Mouse (Mus musculus): ENCODE measurements at regions not wholly inside any gene's neighbourhood (a gene's known extent, or its start where the extent isn't known, plus 50 kb on each side); places are given as distances from the start of the nearest gene placed in this dataset.
"Not testable (repeated sequence)": the region's sequence is repeated elsewhere in the genome, so short reads cannot be mapped to it uniquely, and the experiment has no call there.

DNA sequence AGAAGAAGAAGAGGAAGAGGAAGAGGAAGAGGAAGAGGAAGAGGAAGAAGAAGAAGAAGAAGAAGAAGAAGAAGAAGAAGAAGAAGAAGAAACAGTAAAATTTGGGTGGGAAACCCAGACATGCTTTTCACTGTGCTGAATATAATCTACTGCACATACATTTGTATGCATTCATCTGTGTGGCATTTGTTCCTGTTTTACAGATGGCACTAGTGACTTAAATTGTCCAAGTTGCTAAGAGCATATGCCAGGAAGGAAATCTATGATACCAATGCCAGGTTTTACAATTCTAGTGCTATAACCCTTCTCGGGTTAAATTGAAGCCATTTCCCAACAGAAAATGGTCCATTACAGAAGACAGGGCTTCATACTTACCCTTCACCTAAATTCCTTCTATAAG lies 291.7 kb upstream of the Klf6 start:
- Histone ChIP-seq H3K4me3 (replicated peaks; ENCODE audit: low read length) (no peak overlapping the region), H3K27ac (replicated peaks; ENCODE audit: low read depth, low read length) (no peak overlapping the region), H3K4me1 (ENCODE audit: control insufficient read depth, insufficient read depth, low read length) (no peaks in the 10 kb centered on the region), H3K9me3 (ENCODE audit: control insufficient read depth, low read length) (no peaks in the 10 kb centered on the region), H3K36me3 (ENCODE audit: control insufficient read depth, insufficient read depth, low read length) (no peaks in the 10 kb centered on the region), H3K9ac (ENCODE audit: low read depth, low read length, severe bottlenecking) (no peak overlapping the region), H3K27me3 (ENCODE audit: control insufficient read depth, insufficient read depth, low read length) (no peaks in the 10 kb centered on the region), H3K4me2 (replicated peaks; ENCODE audit: low read depth, low read length, severe bottlenecking) (no peak overlapping the region)
- WGBS, result 74% methylated on average over 1 of the region's 1 CpGs
- no peak for ATAC-seq (ENCODE audit: low FRiP score, low read depth)
- no peak for DNase-seq (ENCODE audit: low spot score)
- no peak for TF ChIP-seq POLR2A (IDR thresholded peaks at IDR 0.05; ENCODE audit: borderline replicate concordance, extremely low read depth, insufficient read depth, insufficient read length)

DNA sequence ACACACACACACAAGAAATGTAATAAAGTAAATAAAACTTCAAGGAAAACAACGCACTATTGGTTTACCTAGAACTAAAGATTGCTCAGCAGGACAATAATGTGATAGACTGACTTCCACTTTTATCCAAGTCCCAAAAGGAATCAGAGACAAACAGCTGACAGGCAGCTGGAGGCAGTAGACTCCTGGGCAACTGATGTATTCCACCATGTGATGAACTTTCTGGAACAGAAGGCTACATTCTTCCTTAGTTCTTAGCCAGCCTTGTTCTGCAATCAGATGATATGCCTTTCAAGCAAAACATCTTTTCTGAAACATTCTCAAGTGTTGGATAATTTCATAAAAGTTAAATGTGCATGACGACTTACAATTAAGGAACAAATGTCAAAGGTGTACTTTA lies 290.9 kb upstream of the Klf6 start:
- Histone ChIP-seq H3K4me1 (ENCODE audit: control insufficient read depth, insufficient read depth, low read length) (no peaks in the 10 kb centered on the region), H3K27me3 (ENCODE audit: control insufficient read depth, insufficient read depth, low read length) (no peaks in the 10 kb centered on the region), H3K9me3 (ENCODE audit: control insufficient read depth, low read length) (no peaks in the 10 kb centered on the region), H3K27ac (replicated peaks; ENCODE audit: low read depth, low read length) (no peak overlapping the region), H3K4me3 (replicated peaks; ENCODE audit: low read length) (no peak overlapping the region), H3K4me2 (replicated peaks; ENCODE audit: low read depth, low read length, severe bottlenecking) (no peak overlapping the region), H3K36me3 (ENCODE audit: control insufficient read depth, insufficient read depth, low read length) (no peaks in the 10 kb centered on the region), H3K9ac (ENCODE audit: low read depth, low read length, severe bottlenecking) (no peak overlapping the region)
- DNase-seq (ENCODE audit: low spot score), result no peak
- 85% methylated on average over 2 of the region's 2 CpGs for WGBS
- TF ChIP-seq POLR2A (IDR thresholded peaks at IDR 0.05; ENCODE audit: borderline replicate concordance, extremely low read depth, insufficient read depth, insufficient read length), result no peak
- ATAC-seq (ENCODE audit: low FRiP score, low read depth), result no peak

DNA sequence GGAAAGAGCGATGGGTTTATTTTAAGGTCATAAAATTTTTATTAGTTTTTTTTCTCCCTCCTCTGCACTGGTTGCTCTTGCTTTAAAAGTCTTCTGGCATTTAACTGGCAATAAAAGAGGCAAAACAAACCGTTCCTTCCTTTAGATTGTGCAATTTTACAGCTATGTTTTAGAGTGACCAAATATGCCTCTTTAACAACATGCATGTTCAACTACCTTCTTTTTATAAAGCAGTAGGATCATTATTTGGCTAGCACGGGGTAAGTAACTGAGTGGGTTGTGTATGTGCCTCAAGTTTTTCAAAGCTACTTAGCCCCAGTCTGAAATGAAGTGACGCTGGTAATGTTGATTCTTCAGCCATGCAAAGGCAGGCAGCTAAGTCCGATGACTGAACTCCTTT lies 284.7 kb upstream of the Klf6 start:
- Histone ChIP-seq H3K9me3 (ENCODE audit: control insufficient read depth, low read length) (no peaks in the 10 kb centered on the region), H3K27ac (replicated peaks; ENCODE audit: low read depth, low read length) (no peak overlapping the region), H3K36me3 (ENCODE audit: control insufficient read depth, insufficient read depth, low read length) (no peaks in the 10 kb centered on the region), H3K4me1 (ENCODE audit: control insufficient read depth, insufficient read depth, low read length) (0 out of 2 replicates have a peak, but pooled peaks cover 2% of the 10 kb centered on the region), H3K9ac (ENCODE audit: low read depth, low read length, severe bottlenecking) (no peak overlapping the region), H3K4me2 (replicated peaks; ENCODE audit: low read depth, low read length, severe bottlenecking) (no peak overlapping the region), H3K27me3 (ENCODE audit: control insufficient read depth, insufficient read depth, low read length) (no peaks in the 10 kb centered on the region), H3K4me3 (replicated peaks; ENCODE audit: low read length) (no peak overlapping the region)
- 23% methylated on average over 5 of the region's 5 CpGs for WGBS
- TF ChIP-seq POLR2A (IDR thresholded peaks at IDR 0.05; ENCODE audit: borderline replicate concordance, extremely low read depth, insufficient read depth, insufficient read length), result no peak
- ATAC-seq (ENCODE audit: low FRiP score, low read depth), result no peak
- no peak for DNase-seq (ENCODE audit: low spot score)

DNA sequence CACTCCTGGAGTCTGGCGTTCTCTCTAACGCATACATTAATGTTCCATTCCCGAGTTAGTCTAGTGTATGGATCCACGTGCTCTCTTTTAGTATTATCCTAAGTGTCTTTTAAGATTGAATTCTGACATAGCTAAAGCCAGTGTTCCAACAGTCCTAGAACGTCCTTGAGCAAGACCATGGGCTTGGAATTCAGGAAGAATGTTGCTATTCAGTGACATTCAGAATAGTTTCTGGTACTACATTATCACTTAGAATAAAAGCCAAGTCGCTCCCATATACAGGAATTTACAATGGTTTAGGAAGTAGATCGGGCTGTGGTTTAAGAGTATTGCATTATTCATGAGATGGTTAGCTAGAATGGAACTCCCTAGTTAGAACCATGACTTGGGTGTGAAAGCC lies 277.6 kb upstream of the Klf6 start:
- WGBS, result 89% methylated on average over 7 of the region's 7 CpGs
- H3K4me3 ChIP-seq (replicated peaks; ENCODE audit: low read length), result not testable (repeated sequence)

DNA sequence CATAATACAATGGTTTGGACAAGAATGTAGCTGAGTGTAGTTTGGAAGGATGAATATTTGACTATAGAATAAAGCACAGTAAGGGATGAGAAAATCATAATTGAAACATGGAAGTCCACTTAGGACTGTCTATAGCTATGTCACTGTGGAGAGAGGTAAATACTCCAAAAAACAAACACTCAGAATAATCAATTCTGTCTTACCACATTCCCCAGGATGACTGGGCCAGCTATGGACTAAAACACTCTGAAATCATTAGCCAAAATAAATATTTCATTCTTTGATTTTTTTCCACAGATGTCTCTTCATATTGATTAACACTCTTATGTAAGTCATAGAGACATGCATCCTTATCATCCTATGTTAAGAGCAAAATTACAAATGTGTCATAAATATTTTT lies 274.1 kb upstream of the Klf6 start:
- H3K4me2 ChIP-seq (replicated peaks; ENCODE audit: low read depth, low read length, severe bottlenecking), result no peak overlapping the region
- H3K36me3 ChIP-seq (ENCODE audit: control insufficient read depth, insufficient read depth, low read length), result no peaks in the 10 kb centered on the region
- no peak overlapping the region for H3K9ac ChIP-seq (ENCODE audit: low read depth, low read length, severe bottlenecking)
- no peak overlapping the region for H3K4me3 ChIP-seq (replicated peaks; ENCODE audit: low read length)
- no peak for TF ChIP-seq POLR2A (IDR thresholded peaks at IDR 0.05; ENCODE audit: borderline replicate concordance, extremely low read depth, insufficient read depth, insufficient read length)
- H3K9me3 ChIP-seq (ENCODE audit: control insufficient read depth, low read length), result no peaks in the 10 kb centered on the region
- ATAC-seq (ENCODE audit: low FRiP score, low read depth) (no peak), DNase-seq (ENCODE audit: low spot score) (no peak)
- no peaks in the 10 kb centered on the region for H3K4me1 ChIP-seq (ENCODE audit: control insufficient read depth, insufficient read depth, low read length)
- H3K27me3 ChIP-seq (ENCODE audit: control insufficient read depth, insufficient read depth, low read length), result no peaks in the 10 kb centered on the region
- H3K27ac ChIP-seq (replicated peaks; ENCODE audit: low read depth, low read length), result no peak overlapping the region

More for the DNA sequence above, 277.6 kb upstream of the Klf6 start:
- H3K4me1 ChIP-seq (ENCODE audit: control insufficient read depth, insufficient read depth, low read length); H3K4me2 ChIP-seq (replicated peaks; ENCODE audit: low read depth, low read length, severe bottlenecking); ATAC-seq (ENCODE audit: low FRiP score, low read depth); H3K9ac ChIP-seq (ENCODE audit: low read depth, low read length, severe bottlenecking); H3K27me3 ChIP-seq (ENCODE audit: control insufficient read depth, insufficient read depth, low read length); H3K36me3 ChIP-seq (ENCODE audit: control insufficient read depth, insufficient read depth, low read length); H3K9me3 ChIP-seq (ENCODE audit: control insufficient read depth, low read length); H3K27ac ChIP-seq (replicated peaks; ENCODE audit: low read depth, low read length); DNase-seq (ENCODE audit: low spot score): not testable (repeated sequence)

DNA sequence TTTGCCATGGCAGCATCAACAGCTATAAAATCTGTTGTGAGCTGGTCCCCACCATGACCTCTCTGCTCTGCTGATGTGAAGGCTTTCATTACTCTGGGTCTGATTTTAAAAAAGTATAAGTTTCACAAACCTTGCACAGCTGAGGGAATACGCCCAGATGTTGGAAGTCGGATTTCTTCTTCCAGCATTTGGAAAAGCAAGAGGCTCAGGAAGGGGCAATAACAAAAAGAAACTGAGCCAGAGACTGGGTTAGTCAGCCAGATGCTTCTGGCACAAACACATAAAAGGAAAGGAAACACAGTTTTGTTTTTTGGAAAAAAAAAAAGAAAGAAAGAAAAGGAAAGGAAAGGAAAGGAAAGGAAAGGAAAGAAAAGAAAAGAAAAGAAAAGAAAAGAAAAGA lies 270.0 kb upstream of the Klf6 start:
- no peak for DNase-seq (ENCODE audit: low spot score)
- H3K27me3 ChIP-seq (ENCODE audit: control insufficient read depth, insufficient read depth, low read length), result no peaks in the 10 kb centered on the region
- no peak overlapping the region for H3K4me3 ChIP-seq (replicated peaks; ENCODE audit: low read length)
- no peak for ATAC-seq (ENCODE audit: low FRiP score, low read depth)
- TF ChIP-seq POLR2A (IDR thresholded peaks at IDR 0.05; ENCODE audit: borderline replicate concordance, extremely low read depth, insufficient read depth, insufficient read length), result no peak
- no peak overlapping the region for H3K27ac ChIP-seq (replicated peaks; ENCODE audit: low read depth, low read length)
- 56% methylated on average over 2 of the region's 2 CpGs for WGBS
- no peaks in the 10 kb centered on the region for H3K36me3 ChIP-seq (ENCODE audit: control insufficient read depth, insufficient read depth, low read length)
- H3K9ac ChIP-seq (ENCODE audit: low read depth, low read length, severe bottlenecking), result no peak overlapping the region
- H3K4me2 ChIP-seq (replicated peaks; ENCODE audit: low read depth, low read length, severe bottlenecking), result no peak overlapping the region
- no peaks in the 10 kb centered on the region for H3K9me3 ChIP-seq (ENCODE audit: control insufficient read depth, low read length)
- H3K4me1 ChIP-seq (ENCODE audit: control insufficient read depth, insufficient read depth, low read length), result no peaks in the 10 kb centered on the region

Data from limb, embryonic 14.5 days (tissue).